Mouse (Mus musculus) liver, adult 2 months (tissue): ENCODE results near the gene Fam168a. TPM values are rescaled to one million over a fixed set of nuclear protein-coding genes. Genes with fewer than 3 reads are reported as not detected.

Source experiments
- DNase-seq: peaks from one replicate; pipeline ENCODE4 v3.0.0-alpha.2; 2011; ENCODE audit warnings: low read depth, low spot score; ENCODE audit errors: extremely low read depth
- H3K27ac ChIP-seq: fragments of 200-500 bp; replicated peaks from 2 replicates; pipeline ENCODE4 v1.5.1; 2012; ENCODE audit warnings: low read depth, mild to moderate bottlenecking, control low read depth, inconsistent platforms, low read length; ENCODE audit not compliant: insufficient read depth
- H3K27me3 ChIP-seq: fragments of 200-500 bp; 2 replicates; pipeline ENCODE4 v1.6.1; 2012; ENCODE audit warnings: mild to moderate bottlenecking, moderate library complexity, low read length, inconsistent platforms; ENCODE audit not compliant: control insufficient read depth, insufficient read depth
- H3K36me3 ChIP-seq: fragments of 200-500 bp; 2 replicates; pipeline ENCODE4 v1.6.1; 2012; ENCODE audit warnings: low read length, inconsistent platforms; ENCODE audit not compliant: control insufficient read depth, insufficient read depth
- H3K4me1 ChIP-seq: fragments of 200-500 bp; 2 replicates; pipeline ENCODE4 v1.6.1; 2011; ENCODE audit warnings: low read length; ENCODE audit not compliant: control insufficient read depth, insufficient read depth
- H3K4me3 ChIP-seq: fragments of 200-500 bp; 2 replicates; pipeline ENCODE4 v1.5.1; 2011; ENCODE audit warnings: low read depth, mild to moderate bottlenecking, control low read depth, low read length, moderate library complexity; ENCODE audit not compliant: insufficient read depth
- H3K79me2 ChIP-seq: fragments of 200-500 bp; 2 replicates; pipeline ENCODE4 v1.6.1; 2012; ENCODE audit warnings: inconsistent platforms, mild to moderate bottlenecking, low read length, moderate library complexity; ENCODE audit not compliant: control insufficient read depth, insufficient read depth
- H3K9ac ChIP-seq: fragments of 200-500 bp; 2 replicates; pipeline ENCODE4 v1.6.1; 2012; ENCODE audit warnings: low read depth, mild to moderate bottlenecking, control low read depth, inconsistent platforms, low read length
- CTCF ChIP-seq: fragments of 200-500 bp; IDR thresholded peaks from 2 replicates; pipeline ENCODE4 v1.5.1; 2011; ENCODE audit warnings: low read depth, low read length, control low read depth
- POLR2A ChIP-seq: fragments of 200-500 bp; IDR thresholded peaks from 2 replicates; pipeline ENCODE4 v1.6.1; 2011; ENCODE audit warnings: low read length, control low read depth; ENCODE audit not compliant: insufficient read depth; ENCODE audit errors: extremely low read depth
- WGBS: fragments of 180-500 bp; shearing (Covaris S2); methylation state at CpG from one replicate; pipeline ENCODE4 v1.1.7; 2018; 5-methylcytosine and 5-hydroxymethylcytosine counted together
- polyA plus RNA-seq: library from polyadenylated mRNA; depleted of rRNA; stranded (reverse); fragments of >200 nt; gene quantifications from 2 replicates; pipeline ENCODE4 v1.2.3, GENCODE M21; 2012
- total RNA-seq: library from RNA; depleted of rRNA; stranded (reverse); fragments of >200 nt; gene quantifications from 2 replicates; pipeline ENCODE4 v1.2.3, GENCODE M21; 2014

Gene Fam168a
- total and polyA plus RNA-seq, 2 experiments = 7.4 to 32.0 TPM

- Histone ChIP-seq H3K4me1 (no peaks in the 10 kb centered on the region), H3K36me3 (no peaks in the 10 kb centered on the region), H3K27me3 (no peaks in the 10 kb centered on the region), H3K79me2 (0 out of 2 replicates have a peak, but pooled peaks cover 3% of the 10 kb centered on the region), H3K4me3 (no peak overlapping the region), H3K27ac (no peak overlapping the region), H3K9ac (no peak overlapping the region)
- no peak for TF ChIP-seq POLR2A
- TF ChIP-seq CTCF = peak; percentile 17; the same call in 1 of the 2 replicates
- WGBS = 40% methylated on average over 3 of the region's 3 CpGs
- DNase-seq = peak; percentile 37
Observed at GRCm38 (mm10) chr7:100798810-100799209, 92.4 kb downstream of the Fam168a start.

GRCm38 (mm10) chr7:100805391-100805790 lies 99.0 kb downstream of the Fam168a start:
- 63% methylated on average over 2 of the region's 2 CpGs for WGBS
- Histone ChIP-seq H3K4me3 (no peak overlapping the region), H3K27ac (no peak overlapping the region), H3K9ac (no peak overlapping the region), H3K36me3 (no peaks in the 10 kb centered on the region), H3K79me2 (no peaks in the 10 kb centered on the region), H3K4me1 (no peaks in the 10 kb centered on the region; the same call in 1 of the 2 replicates), H3K27me3 (no peaks in the 10 kb centered on the region)
- peak; percentile 42 for DNase-seq
- no peak for TF ChIP-seq CTCF
- no peak for TF ChIP-seq POLR2A

- H3K36me3 ChIP-seq = no peaks in the 10 kb centered on the region; the same call in 1 of the 2 replicates
- no peak for DNase-seq
- no peaks in the 10 kb centered on the region for H3K79me2 ChIP-seq
- H3K27me3 ChIP-seq = no peaks in the 10 kb centered on the region
- H3K9ac ChIP-seq = no peak overlapping the region
- no peak overlapping the region for H3K27ac ChIP-seq
- no peak for TF ChIP-seq CTCF
- TF ChIP-seq POLR2A = no peak
- 89% methylated on average over 5 of the region's 5 CpGs for WGBS
- H3K4me3 ChIP-seq = no peak overlapping the region
- no peaks in the 10 kb centered on the region for H3K4me1 ChIP-seq
Observed at GRCm38 (mm10) chr7:100811912-100812311, 105.5 kb downstream of the Fam168a start.

GRCm38 (mm10) chr7:100812641-100813040 lies 106.2 kb downstream of the Fam168a start:
- DNase-seq = no peak
- no peak for TF ChIP-seq CTCF
- TF ChIP-seq POLR2A = no peak
- no peak overlapping the region for H3K4me3 ChIP-seq
- H3K27ac ChIP-seq = no peak overlapping the region
- H3K4me1 ChIP-seq = no peaks in the 10 kb centered on the region
- WGBS = 95% methylated on average over 5 of the region's 5 CpGs
- no peaks in the 10 kb centered on the region for H3K79me2 ChIP-seq
- no peaks in the 10 kb centered on the region for H3K27me3 ChIP-seq
- no peaks in the 10 kb centered on the region; the same call in 1 of the 2 replicates for H3K36me3 ChIP-seq
- no peak overlapping the region for H3K9ac ChIP-seq

- no peak overlapping the region for H3K9ac ChIP-seq
- H3K27ac ChIP-seq = no peak overlapping the region
- WGBS = 90% methylated on average over 8 of the region's 8 CpGs
- no peaks in the 10 kb centered on the region; the same call in 1 of the 2 replicates for H3K36me3 ChIP-seq
- no peak for TF ChIP-seq POLR2A
- no peak for TF ChIP-seq CTCF
- H3K27me3 ChIP-seq = no peaks in the 10 kb centered on the region
- no peak overlapping the region for H3K4me3 ChIP-seq
- H3K79me2 ChIP-seq = no peaks in the 10 kb centered on the region
- H3K4me1 ChIP-seq = no peaks in the 10 kb centered on the region
- DNase-seq = no peak
Observed at GRCm38 (mm10) chr7:100815900-100816570, 109.6 kb downstream of the Fam168a start.
